Mouse (Mus musculus): ENCODE data around the gene Cyren.
A peak's percentile ranks its signal among the peaks of the same experiment; 100 is the strongest.

The Cyren gene

GRCm38 (mm10) chr6:34899127-34899526 lies 21.3 kb upstream of the Cyren start:
- ATAC-seq (ENCODE audit: low TSS enrichment): no peak

DNA sequence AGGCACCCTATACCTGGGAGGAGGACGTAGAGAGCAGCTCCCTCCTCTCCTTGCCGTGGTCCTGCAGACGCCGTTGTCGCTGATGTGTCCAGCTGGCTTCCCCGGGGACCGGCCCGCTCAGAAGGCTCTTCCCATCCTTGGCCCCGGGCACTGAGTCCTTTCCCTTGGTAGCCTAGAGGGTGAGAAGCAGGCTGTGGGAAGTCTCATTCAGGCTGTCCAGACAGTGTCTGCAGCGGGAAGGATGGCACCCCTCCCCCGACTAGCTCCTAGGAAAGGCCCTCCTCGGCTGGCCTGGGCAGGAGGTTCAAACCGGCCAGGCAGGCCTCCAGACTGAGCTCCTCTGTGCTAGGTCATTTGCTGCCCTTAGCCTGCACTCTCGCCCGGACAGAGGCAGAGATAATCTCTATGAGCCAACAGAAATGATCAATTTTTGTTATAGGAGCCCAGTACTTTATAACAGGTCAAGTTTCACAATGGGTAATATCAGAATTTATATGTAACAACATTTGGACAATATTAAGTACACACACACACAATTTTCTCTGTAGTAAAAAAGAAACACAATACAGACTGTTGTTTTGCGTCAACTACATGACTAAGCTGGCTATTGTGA lies 18.4 kb upstream of the Cyren start:
- ATAC-seq (ENCODE audit: low TSS enrichment): no peak

DNA sequence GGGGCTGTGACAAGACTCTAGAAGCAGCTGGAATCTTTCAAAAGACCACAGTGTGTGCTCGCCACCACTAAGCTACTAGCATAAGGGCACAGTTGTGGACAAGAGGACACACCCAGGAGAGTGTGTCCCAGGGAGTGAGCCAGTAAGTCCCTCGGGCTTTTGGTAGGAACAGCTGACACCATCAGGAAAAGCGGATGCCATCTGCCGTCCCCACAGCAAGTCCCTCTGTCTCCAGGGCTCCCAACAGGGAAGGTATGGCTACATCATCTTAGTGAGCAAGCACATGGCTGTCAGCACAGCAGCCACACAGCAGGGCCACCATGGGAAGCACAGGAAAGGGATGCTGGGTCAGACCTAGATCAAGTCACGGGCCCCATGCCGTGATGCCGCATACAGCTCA lies 17.7 kb upstream of the Cyren start:
- no peak for ATAC-seq (ENCODE audit: low TSS enrichment)

- no peak for ATAC-seq (ENCODE audit: low TSS enrichment)
Measured at GRCm38 (mm10) chr6:34889185-34889584, 11.3 kb upstream of the Cyren start.

GRCm38 (mm10) chr6:34887131-34887850 lies 9.4 kb upstream of the Cyren start:
- peak; percentile 51 for ATAC-seq (ENCODE audit: low TSS enrichment)

GRCm38 (mm10) chr6:34884724-34885123 lies 6.9 kb upstream of the Cyren start:
- no peak for ATAC-seq (ENCODE audit: low TSS enrichment)

GRCm38 (mm10) chr6:34879911-34880475 lies 2.1 kb upstream of the Cyren start:
- ATAC-seq (ENCODE audit: low TSS enrichment): peak; percentile 48

- no peak for ATAC-seq (ENCODE audit: low TSS enrichment)
Measured at GRCm38 (mm10) chr6:34879101-34879740, 1.4 kb upstream of the Cyren start.

GRCm38 (mm10) chr6:34876835-34877156 lies 1.1 kb downstream of the Cyren start:
- ATAC-seq (ENCODE audit: low TSS enrichment): no peak

DNA sequence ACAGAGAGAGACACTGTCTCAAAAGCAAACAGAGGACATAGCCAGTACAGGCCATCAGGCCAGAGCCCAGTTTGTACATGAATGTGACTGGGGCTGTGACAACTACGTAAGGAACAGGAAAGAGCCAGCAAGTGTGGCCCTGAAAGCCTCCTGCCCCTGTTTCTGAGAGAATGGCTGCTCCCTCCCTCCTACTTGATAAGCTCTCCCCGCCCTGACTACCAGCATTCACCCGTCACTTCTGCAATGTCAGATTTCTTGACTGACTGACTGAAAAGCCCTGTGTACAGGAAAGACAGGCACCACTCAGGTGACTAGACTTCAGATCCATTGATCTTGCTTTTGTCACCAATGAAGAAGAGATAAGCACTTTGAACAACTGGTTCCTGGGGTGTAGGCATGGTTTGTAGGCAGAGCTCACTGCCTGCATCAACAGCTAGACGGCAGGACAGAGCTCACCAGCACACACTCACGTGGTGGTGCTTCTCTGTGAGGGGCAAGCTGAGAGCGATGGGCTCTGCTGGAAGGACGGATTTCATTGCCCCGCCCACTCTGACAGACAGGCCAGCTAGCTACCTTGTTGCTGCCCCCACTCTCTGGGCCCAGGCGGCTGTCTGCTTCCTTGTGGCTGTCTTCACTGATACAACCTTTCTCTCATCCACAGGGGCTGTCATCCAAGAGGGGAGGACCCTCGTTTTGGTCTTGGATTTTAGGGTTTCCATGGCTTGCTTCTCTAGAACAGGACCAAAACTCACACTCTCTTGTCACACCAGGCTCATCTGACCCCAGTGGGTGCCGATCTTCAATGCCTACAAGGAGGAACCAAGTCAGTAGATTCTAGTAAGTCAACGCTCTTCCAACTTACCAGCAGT lies 1.7 kb downstream of the Cyren start:
- no peak for ATAC-seq (ENCODE audit: low TSS enrichment)

DNA sequence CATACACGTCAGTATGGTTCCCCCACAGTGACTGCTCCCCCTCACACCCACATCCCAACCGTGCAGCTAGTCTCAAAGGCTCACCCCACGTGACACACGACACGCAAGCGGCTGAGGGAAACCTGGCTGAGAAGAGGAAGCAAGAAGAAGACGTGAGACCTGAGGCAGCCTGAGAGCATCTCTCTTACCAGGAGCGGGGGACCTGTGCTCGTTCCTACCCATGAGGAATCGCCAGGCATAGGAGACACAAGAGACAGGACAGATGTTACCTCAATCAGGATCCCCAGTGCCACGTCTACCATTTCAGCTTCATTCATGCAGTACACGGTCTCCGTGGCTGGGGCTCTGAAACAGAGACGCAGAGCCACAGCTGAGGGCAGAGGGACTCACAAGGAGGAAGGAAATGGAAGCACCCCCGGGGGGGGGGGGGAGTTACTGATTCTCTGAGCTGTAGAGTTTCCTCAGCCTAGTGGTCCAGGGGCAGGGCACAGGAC lies 2.5 kb downstream of the Cyren start:
- no peak for ATAC-seq (ENCODE audit: low TSS enrichment)

- 0 out of 2 replicates have a peak, but pooled peaks have one; percentile 0 for ATAC-seq (ENCODE audit: low TSS enrichment)
Measured at GRCm38 (mm10) chr6:34874101-34874921, 3.5 kb downstream of the Cyren start.

- ATAC-seq (ENCODE audit: low TSS enrichment): no peak
Measured at GRCm38 (mm10) chr6:34872871-34873270, 5.0 kb downstream of the Cyren start.

GRCm38 (mm10) chr6:34871929-34872328 lies 5.9 kb downstream of the Cyren start:
- no peak for ATAC-seq (ENCODE audit: low TSS enrichment)

- ATAC-seq (ENCODE audit: low TSS enrichment): no peak
Measured at GRCm38 (mm10) chr6:34870724-34871123, 7.1 kb downstream of the Cyren start.

DNA sequence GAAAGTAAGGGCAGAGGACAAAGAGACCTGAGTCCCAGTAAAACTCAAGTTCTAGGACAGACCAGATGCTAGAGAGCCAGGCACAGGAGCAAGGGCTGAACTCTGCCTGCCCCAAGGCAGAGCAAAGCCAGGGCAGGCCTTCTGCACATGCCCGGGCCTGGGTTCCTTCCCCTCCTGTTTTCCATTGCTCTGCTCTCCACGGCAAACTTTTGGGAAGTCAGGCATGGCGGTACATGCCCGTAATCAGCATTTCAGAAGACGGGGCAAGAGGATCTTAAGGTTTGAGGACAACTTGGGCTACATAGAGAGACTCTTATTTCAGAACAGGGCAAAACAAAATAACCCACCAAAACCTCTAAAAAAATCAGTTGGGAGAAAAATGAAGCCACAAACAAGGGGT lies 7.7 kb downstream of the Cyren start:
- no peak for ATAC-seq (ENCODE audit: low TSS enrichment)

GRCm38 (mm10) chr6:34869225-34869915 lies 8.5 kb downstream of the Cyren start:
- ATAC-seq (ENCODE audit: low TSS enrichment): no peak

GRCm38 (mm10) chr6:34868507-34869217 lies 9.2 kb downstream of the Cyren start:
- ATAC-seq (ENCODE audit: low TSS enrichment): no peak

DNA sequence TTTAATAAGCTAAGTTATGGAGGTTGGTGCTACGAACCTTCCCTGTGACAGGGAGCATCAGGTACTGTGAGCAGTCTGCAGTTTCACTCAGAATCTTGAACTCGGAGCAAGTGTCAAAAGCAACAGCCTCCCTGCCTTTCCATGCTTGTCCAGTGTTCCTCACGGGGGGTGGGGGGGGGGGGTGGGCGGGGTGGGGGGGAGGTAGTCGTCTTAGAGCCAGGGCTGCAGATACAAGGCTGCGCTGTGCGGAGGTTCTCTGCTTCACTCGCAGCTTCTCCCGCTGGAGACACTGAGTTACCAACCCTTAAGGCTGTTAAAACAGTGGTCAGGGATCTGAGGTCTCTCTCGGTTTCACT lies 9.9 kb downstream of the Cyren start:
- ATAC-seq (ENCODE audit: low TSS enrichment): no peak
